Mouse (Mus musculus) activated CD4-positive, CD25-positive, alpha-beta regulatory T cell, adult 9 weeks (primary cell): Measurements from ENCODE around the gene Fgf22. TPM values are rescaled to one million over a fixed set of nuclear protein-coding genes. Genes with fewer than 3 reads are reported as not detected.

Source experiments
- polyA plus RNA-seq: library from polyadenylated mRNA; unstranded; fragments of 100-300 nt; shearing (Covaris generic); gene quantifications from one replicate; pipeline ENCODE4 v1.2.1, GENCODE M21; 2017

Fgf22 gene
- polyA plus RNA-seq: not detected

DNA sequence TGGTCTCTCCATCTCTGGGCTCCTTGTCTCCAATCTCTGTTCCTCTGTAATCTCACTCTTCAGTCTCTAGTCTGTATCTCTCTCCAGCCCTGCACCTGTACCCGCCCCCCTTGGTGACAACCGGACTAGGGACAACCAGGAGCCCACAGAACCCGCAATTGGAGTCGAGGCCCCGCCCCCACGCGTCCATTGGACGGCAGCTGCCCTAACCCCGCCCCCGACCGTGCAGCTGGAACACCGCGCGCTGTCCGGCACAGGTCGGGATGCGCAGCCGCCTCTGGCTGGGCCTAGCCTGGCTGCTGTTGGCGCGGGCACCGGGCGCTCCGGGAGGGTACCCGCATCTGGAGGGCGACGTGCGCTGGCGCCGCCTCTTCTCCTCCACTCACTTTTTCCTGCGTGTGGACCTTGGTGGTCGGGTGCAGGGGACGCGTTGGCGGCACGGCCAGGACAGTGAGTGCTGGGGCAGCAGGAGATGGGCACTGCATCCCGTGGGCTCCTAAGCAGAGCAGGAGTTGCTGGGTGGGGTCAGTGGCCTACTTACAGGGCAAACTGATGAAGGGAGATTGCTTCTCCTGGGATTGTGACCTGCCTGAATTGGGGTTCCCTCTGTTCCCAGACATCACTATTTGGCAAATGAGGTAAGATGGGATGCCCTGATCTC lies at the start of gene Fgf22:
Gene Fgf22 (plus strand): TSS at position 221 of the 661 bp plus-strand sequence.

DNA sequence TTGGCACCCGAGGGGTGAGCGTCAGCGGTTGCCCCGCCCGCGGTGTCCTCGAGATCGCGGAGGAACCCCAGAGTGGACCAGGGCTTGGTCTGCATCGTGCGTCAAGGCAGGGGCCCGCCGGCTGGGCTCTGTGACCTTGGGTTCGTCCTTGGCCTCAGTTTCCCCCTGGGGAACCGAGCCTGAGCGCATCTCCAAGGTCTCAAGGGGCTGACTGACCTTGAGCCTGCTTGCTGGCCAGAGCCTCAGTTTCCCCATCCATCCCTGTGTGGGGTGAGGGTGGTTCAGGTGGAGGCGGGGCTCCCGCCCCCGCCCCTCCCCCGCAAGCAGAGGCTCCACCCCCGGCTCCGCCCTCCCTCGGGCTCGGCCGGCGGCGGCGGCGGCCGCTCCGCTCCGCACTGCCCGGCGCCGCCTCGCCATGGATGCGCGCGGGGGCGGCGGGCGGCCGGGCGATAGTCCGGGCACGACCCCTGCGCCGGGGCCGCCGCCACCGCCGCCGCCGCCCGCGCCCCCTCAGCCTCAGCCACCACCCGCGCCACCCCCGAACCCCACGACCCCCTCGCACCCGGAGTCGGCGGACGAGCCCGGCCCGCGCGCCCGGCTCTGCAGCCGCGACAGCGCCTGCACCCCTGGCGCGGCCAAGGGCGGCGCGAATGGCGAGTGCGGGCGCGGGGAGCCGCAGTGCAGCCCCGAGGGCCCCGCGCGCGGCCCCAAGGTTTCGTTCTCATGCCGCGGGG lies 38.5 kb upstream of the Fgf22 start, which contains the start of gene Hcn2:
Gene Hcn2 (plus strand): TSS at position 381 of the 734 bp plus-strand sequence.

GRCm38 (mm10) chr10:79745898-79746773 lies 8.7 kb upstream of the Fgf22 start, which contains the start of gene Polrmt:
Gene Polrmt (minus strand): TSS chr10:79746581.

GRCm38 (mm10) chr10:79766508-79767325 lies 11.8 kb downstream of the Fgf22 start, which contains the start of gene Rnf126:
Gene Rnf126 (minus strand): TSS chr10:79766952.

DNA sequence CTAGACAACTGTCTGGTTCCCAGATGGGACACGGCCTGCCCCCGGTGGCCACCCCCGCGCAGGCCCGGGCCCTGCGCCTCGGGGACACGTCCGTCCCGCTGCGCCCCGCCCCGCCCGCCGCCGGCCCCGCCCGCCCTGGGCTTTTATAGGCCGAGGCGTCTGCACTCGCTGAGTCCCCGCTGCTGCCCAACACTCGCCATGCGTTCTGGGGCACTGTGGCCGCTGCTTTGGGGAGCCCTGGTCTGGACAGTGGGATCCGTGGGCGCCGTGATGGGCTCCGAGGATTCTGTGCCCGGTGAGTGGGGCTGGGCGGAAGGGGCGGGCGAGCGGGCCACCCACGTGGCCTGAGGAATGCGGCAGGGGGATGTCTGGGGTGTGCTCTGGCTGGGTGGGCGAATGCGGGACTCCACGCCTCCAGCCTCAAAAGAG lies 22.2 kb downstream of the Fgf22 start, which contains the start of gene Fstl3:
Gene Fstl3 (plus strand): TSS at position 170 of the 429 bp plus-strand sequence.

GRCm38 (mm10) chr10:79790861-79791260 lies 36.0 kb downstream of the Fgf22 start, which contains the start of gene Prss57:
Gene Prss57 (minus strand): TSS chr10:79790961.

GRCm38 (mm10) chr10:79793051-79793737 lies 38.3 kb downstream of the Fgf22 start, which contains the start of gene Palm:
Gene Palm (plus strand): TSS chr10:79793572.

Other genes with a start within 250 kb of the Fgf22 start
- 6.1 TPM for gene Plpp2, start 221.3 kb upstream of the Fgf22 start, polyA plus RNA-seq
- 39.1 TPM for gene Mier2, start 199.9 kb upstream of the Fgf22 start, polyA plus RNA-seq
- not detected for gene Theg, start 167.7 kb upstream of the Fgf22 start, polyA plus RNA-seq
- not detected for gene C2cd4c, start 141.1 kb upstream of the Fgf22 start, polyA plus RNA-seq
- gene Shc2, start 117.2 kb upstream of the Fgf22 start, polyA plus RNA-seq: not detected
- not detected for gene Odf3l2, start 109.3 kb upstream of the Fgf22 start, polyA plus RNA-seq
- gene Madcam1, start 90.5 kb upstream of the Fgf22 start, polyA plus RNA-seq: not detected
- gene Tpgs1, start 85.7 kb upstream of the Fgf22 start, polyA plus RNA-seq: 46.7 TPM
- 14.7 TPM for gene Cdc34, start 72.9 kb upstream of the Fgf22 start, polyA plus RNA-seq
- gene Gzmm, start 66.1 kb upstream of the Fgf22 start, polyA plus RNA-seq: 0.71 TPM
- 281 TPM for gene Bsg, start 50.6 kb upstream of the Fgf22 start, polyA plus RNA-seq
- gene Hcn2, start 38.4 kb upstream of the Fgf22 start, polyA plus RNA-seq: not detected
- 46.0 TPM for gene Polrmt, start 8.5 kb upstream of the Fgf22 start, polyA plus RNA-seq
- gene Rnf126, start 11.9 kb downstream of the Fgf22 start, polyA plus RNA-seq: 5.1 TPM
- gene Fstl3, start 22.2 kb downstream of the Fgf22 start, polyA plus RNA-seq: 0.68 TPM
- gene Prss57, start 35.9 kb downstream of the Fgf22 start, polyA plus RNA-seq: not detected
- 0.38 TPM for gene Palm, start 38.5 kb downstream of the Fgf22 start, polyA plus RNA-seq
- not detected for gene Misp, start 65.9 kb downstream of the Fgf22 start, polyA plus RNA-seq
- 322 TPM for gene Ptbp1, start 99.4 kb downstream of the Fgf22 start, polyA plus RNA-seq
- gene Prtn3, start 119.4 kb downstream of the Fgf22 start, polyA plus RNA-seq: not detected
- gene Plppr3, start 119.6 kb downstream of the Fgf22 start, polyA plus RNA-seq: 3.9 TPM
- gene Elane, start 131.2 kb downstream of the Fgf22 start, polyA plus RNA-seq: not detected
- not detected for gene Cfd, start 135.8 kb downstream of the Fgf22 start, polyA plus RNA-seq
- 20.7 TPM for gene Med16, start 153.8 kb downstream of the Fgf22 start, polyA plus RNA-seq
- 15.2 TPM for gene Gm26602, start 155.8 kb downstream of the Fgf22 start, polyA plus RNA-seq
- gene Kiss1r, start 161.9 kb downstream of the Fgf22 start, polyA plus RNA-seq: 0.28 TPM
- gene R3hdm4, start 166.1 kb downstream of the Fgf22 start, polyA plus RNA-seq: 208 TPM
- 12.7 TPM for gene Arid3a, start 172.0 kb downstream of the Fgf22 start, polyA plus RNA-seq
- 78.4 TPM for gene Wdr18, start 205.1 kb downstream of the Fgf22 start, polyA plus RNA-seq
- gene Grin3b, start 215.6 kb downstream of the Fgf22 start, polyA plus RNA-seq: not detected
- gene Tmem259, start 229.3 kb downstream of the Fgf22 start, polyA plus RNA-seq: 6.6 TPM
- gene Cnn2, start 233.5 kb downstream of the Fgf22 start, polyA plus RNA-seq: 1,121 TPM
- gene Abca7, start 241.4 kb downstream of the Fgf22 start, polyA plus RNA-seq: 76.2 TPM